Mouse (Mus musculus): ENCODE data around the gene Wdr47. TPM values are rescaled to one million over a fixed set of nuclear protein-coding genes. Genes with fewer than 3 reads are reported as not detected.
"Not testable (repeated sequence)": the region's sequence is repeated elsewhere in the genome, so short reads cannot be mapped to it uniquely, and the experiment has no call there.

Wdr47 gene
- polyA plus RNA-seq, 1 experiment = 2.9 TPM

DNA sequence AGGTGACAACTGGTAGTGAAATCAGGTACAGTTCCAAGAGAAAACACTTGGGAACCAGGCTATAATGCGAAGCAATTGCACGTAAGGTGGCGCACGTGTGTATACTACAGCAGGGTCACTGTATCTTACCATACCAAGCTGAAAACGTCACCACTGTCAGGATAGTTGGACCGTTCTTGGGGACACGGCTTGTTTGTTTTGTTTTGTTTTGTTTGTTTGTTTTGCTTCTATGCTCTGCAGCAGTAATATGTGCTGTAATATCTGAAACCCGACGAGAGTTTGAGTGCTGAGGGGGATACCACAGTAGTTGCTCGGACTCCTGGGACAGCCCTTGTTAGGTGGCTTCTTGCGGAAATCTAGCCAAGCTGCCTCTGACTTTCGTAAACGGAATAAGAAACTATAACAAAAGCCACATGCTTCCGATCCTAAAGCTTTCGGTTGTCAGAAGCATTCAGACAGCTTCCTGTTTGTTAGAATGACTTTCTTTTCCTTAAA lies 28.3 kb upstream of the Wdr47 start:
- peaks cover 15% of the 10 kb centered on the region for H3K36me3 ChIP-seq (ENCODE audit: control insufficient read depth, insufficient read depth, low read length)
- no peak for TF ChIP-seq CTCF (IDR thresholded peaks at IDR 0.05; ENCODE audit: extremely low read depth, insufficient read depth, insufficient read length, insufficient replicate concordance)
- no peak for TF ChIP-seq POLR2A (IDR thresholded peaks at IDR 0.05; ENCODE audit: low read depth, low read length)

DNA sequence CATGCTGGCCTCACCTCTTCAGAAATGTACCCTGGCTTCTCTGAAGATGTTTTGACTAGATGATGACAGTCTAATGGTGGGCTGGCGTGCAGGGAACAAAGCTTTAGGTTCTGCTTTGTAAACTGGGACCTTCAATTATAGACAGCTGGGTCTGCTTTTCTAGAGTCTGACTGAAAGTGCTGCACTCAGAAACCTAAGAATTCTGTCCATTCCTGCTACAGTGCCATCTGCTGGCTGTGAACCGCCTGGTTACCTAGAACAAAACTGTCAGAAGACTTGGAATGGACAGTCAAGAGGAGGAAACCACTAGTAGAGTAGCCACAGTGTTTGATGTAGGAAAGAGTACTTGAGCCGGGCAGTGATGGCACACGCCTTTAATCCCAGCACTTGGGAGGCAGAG lies 27.8 kb upstream of the Wdr47 start:
- Histone ChIP-seq H3K27me3 (ENCODE audit: control insufficient read depth, insufficient read depth, low read length) (no peaks in the 10 kb centered on the region), H3K36me3 (ENCODE audit: control insufficient read depth, insufficient read depth, low read length) (peaks cover 11% of the 10 kb centered on the region), H3K27ac (ENCODE audit: insufficient read depth, low read length) (peak overlapping the region; percentile 77), H3K4me3 (ENCODE audit: extremely low read depth, insufficient read depth, insufficient read length) (peak overlapping the region; percentile 29; the same call in 1 of the 2 replicates), H3K4me1 (ENCODE audit: control insufficient read depth, insufficient read depth, insufficient read length) (peaks cover 2% of the 10 kb centered on the region; the same call in 1 of the 2 replicates)
- TF ChIP-seq POLR2A (IDR thresholded peaks at IDR 0.05; ENCODE audit: low read depth, low read length) (no peak; the same call in 1 of the 2 replicates), CTCF (IDR thresholded peaks at IDR 0.05; ENCODE audit: extremely low read depth, insufficient read depth, insufficient read length, insufficient replicate concordance) (peak; percentile 52; the same call in 1 of the 2 replicates)
- 1% methylated on average over 4 of the region's 4 CpGs for WGBS
- DNase-seq (ENCODE audit: low read depth in 1 of 2, low spot score in 2 of 2) = peak; percentile 64 to 80

More for the DNA sequence above, 28.3 kb upstream of the Wdr47 start:
- peak overlapping the region; percentile 77 for H3K27ac ChIP-seq (ENCODE audit: insufficient read depth, low read length)
- DNase-seq (ENCODE audit: low read depth in 1 of 2, low spot score in 2 of 2) = peak; percentile 27 to 31
- no peaks in the 10 kb centered on the region for H3K27me3 ChIP-seq (ENCODE audit: control insufficient read depth, insufficient read depth, low read length)
- under 1% methylated on average over 15 of the region's 15 CpGs for WGBS
- peak overlapping the region; percentile 29 for H3K4me3 ChIP-seq (ENCODE audit: extremely low read depth, insufficient read depth, insufficient read length)
- H3K4me1 ChIP-seq (ENCODE audit: control insufficient read depth, insufficient read depth, insufficient read length) = peaks cover 2% of the 10 kb centered on the region; the same call in 1 of the 2 replicates

DNA sequence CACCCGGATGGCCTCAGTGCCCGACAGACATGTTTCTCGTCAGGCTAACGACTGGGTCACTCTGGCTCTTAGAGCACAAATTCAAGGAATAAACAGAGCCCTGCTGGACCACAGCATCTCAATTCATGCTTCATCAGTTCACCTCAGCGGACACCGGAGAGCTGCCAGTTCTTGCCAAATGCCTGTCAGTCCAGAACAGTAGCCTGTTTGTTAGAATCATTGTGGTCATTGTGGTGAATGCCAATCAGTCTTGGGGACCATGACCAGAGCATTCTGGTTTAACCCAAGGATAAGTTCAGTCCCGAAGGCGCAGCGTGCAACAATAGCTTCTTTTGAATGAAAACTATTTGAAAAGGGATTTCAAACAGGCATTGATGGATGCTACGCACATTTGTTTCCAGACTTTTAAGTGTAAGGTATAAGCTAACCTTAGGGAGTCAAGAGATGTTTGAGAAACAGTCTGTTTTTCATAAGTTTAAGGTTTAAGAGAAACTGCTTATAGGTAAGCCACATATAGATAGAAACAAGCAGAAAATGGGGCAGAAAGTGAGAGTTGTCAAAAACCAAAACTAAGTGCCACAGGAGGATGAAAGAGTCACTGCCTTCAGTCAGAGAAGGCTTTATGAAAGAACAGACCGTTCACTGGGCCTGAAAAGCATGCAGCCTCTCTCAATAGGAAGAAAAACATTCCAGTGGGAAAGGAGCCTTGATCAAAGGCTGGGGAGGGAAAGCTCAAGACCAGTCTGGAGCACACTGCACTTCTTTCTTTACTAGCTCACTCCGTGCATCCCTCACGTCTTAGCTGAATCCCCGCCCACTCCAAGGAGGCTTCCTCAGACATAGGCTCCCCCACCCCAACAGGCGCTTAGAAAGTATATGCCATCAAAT lies 22.8 kb upstream of the Wdr47 start:
- Histone ChIP-seq H3K27ac (ENCODE audit: insufficient read depth, low read length) (no peak overlapping the region), H3K4me3 (ENCODE audit: extremely low read depth, insufficient read depth, insufficient read length) (no peak overlapping the region), H3K27me3 (ENCODE audit: control insufficient read depth, insufficient read depth, low read length) (no peaks in the 10 kb centered on the region; the same call in 1 of the 2 replicates), H3K4me1 (ENCODE audit: control insufficient read depth, insufficient read depth, insufficient read length) (no peaks in the 10 kb centered on the region), H3K36me3 (ENCODE audit: control insufficient read depth, insufficient read depth, low read length) (no peaks in the 10 kb centered on the region)
- TF ChIP-seq CTCF (IDR thresholded peaks at IDR 0.05; ENCODE audit: extremely low read depth, insufficient read depth, insufficient read length, insufficient replicate concordance) = no peak
- TF ChIP-seq POLR2A (IDR thresholded peaks at IDR 0.05; ENCODE audit: low read depth, low read length) = no peak
- no peak for DNase-seq (ENCODE audit: low read depth in 1 of 2, low spot score in 2 of 2)
- WGBS = 83% methylated on average over 15 of the region's 15 CpGs

DNA sequence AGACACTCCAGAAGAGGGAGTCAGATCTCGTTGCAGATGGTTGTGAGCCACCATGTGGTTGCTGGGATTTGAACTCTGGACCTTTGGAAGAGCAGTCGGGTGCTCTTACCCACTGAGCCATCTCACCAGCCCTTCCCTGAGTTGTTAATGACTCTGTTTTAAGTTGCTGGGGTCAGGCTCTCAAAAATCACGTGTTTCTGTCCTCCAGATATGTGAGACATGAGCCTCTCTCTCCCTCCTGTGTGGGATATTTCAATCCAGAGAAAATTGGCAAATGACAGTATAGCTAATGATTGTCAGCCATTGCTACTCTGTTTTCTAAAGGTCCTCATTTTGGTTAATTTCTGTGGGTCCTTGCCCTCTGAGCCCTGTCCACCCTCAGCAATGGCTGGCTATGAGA lies 21.4 kb upstream of the Wdr47 start:
- not testable (repeated sequence) for H3K27ac ChIP-seq (ENCODE audit: insufficient read depth, low read length); DNase-seq (ENCODE audit: low read depth in 1 of 2, low spot score in 2 of 2); H3K4me1 ChIP-seq (ENCODE audit: control insufficient read depth, insufficient read depth, insufficient read length); H3K4me3 ChIP-seq (ENCODE audit: extremely low read depth, insufficient read depth, insufficient read length); H3K27me3 ChIP-seq (ENCODE audit: control insufficient read depth, insufficient read depth, low read length); H3K36me3 ChIP-seq (ENCODE audit: control insufficient read depth, insufficient read depth, low read length)
- 49% methylated on average over 3 of the region's 3 CpGs for WGBS

DNA sequence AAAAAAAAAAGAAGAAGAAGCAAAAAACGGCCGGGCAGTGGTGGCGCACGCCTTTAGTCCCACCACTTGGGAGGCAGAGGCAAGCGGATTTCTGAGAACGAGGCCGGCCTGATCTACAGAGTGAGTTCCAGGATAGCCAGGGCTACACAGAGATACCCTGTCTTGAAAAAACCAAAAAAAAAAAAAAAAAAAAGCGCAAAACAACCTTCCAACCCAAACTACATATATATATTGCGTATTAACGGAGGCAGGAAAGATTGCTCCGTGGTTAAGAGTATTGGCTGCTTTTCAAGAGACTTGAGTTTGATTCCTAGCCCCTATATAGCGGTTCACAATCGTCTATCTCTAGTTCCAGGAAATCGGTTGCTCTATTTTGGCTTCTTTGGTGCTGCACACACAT lies 20.3 kb upstream of the Wdr47 start:
- 79% methylated on average over 14 of the region's 14 CpGs for WGBS
- no peaks in the 10 kb centered on the region for H3K36me3 ChIP-seq (ENCODE audit: control insufficient read depth, insufficient read depth, low read length)
- H3K4me1 ChIP-seq (ENCODE audit: control insufficient read depth, insufficient read depth, insufficient read length) = peaks cover 7% of the 10 kb centered on the region
- H3K27ac ChIP-seq (ENCODE audit: insufficient read depth, low read length) = no peak overlapping the region
- no peak for TF ChIP-seq POLR2A (IDR thresholded peaks at IDR 0.05; ENCODE audit: low read depth, low read length)
- no peak for TF ChIP-seq CTCF (IDR thresholded peaks at IDR 0.05; ENCODE audit: extremely low read depth, insufficient read depth, insufficient read length, insufficient replicate concordance)
- DNase-seq (ENCODE audit: low read depth in 1 of 2, low spot score in 2 of 2) = no peak
- H3K27me3 ChIP-seq (ENCODE audit: control insufficient read depth, insufficient read depth, low read length) = no peaks in the 10 kb centered on the region; the same call in 1 of the 2 replicates
- no peak overlapping the region for H3K4me3 ChIP-seq (ENCODE audit: extremely low read depth, insufficient read depth, insufficient read length)

DNA sequence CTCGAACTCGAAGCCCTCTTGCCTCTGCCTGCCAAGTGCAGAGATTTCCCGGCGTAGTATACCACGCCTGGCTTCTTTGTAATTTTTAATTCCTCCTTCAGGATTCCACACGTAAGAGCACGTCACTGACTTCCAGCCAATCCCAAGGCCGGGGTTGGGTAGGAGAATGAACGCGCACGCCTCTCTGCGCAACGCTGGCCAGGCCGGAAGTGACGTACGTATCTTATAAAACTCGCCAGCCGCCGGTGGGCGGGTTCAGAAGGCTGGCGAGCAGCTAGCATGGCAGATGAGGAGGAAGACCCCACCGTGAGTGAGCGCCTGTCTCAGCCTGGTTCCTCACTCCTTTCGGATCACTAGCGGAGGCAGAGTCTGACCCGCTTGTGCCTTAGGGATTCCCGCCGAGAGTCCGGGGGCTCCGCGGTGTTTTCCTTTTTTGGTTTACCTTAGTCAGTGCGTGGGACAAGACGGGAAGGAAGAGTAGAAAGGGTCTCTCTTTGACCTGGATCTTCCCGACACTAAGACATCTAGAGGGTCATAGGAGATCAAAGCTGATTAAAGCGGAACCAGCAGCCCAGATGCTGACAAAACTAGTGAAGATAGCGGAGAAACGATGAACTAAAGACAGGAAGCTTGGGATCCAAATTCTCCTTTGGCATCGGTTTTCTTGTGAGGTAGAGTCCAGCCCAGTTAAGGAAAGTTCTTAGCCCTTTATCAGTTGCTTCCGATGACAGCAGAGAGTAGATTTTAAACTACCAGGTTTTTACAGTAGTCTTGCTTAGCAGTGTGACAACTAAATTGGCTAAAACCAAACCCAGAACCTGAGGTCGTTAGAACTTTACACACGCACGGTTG lies 19.4 kb upstream of the Wdr47 start, which contains the start of gene Taf13:
Gene Taf13 (plus strand): TSS at position 256 of the 852 bp plus-strand sequence.
- H3K36me3 ChIP-seq (ENCODE audit: control insufficient read depth, insufficient read depth, low read length) = no peaks in the 10 kb centered on the region
- DNase-seq (ENCODE audit: low read depth in 1 of 2, low spot score in 2 of 2) = peak; percentile 93 to 95
- no peaks in the 10 kb centered on the region; the same call in 1 of the 2 replicates for H3K27me3 ChIP-seq (ENCODE audit: control insufficient read depth, insufficient read depth, low read length)
- no peak for TF ChIP-seq CTCF (IDR thresholded peaks at IDR 0.05; ENCODE audit: extremely low read depth, insufficient read depth, insufficient read length, insufficient replicate concordance)
- peak; percentile 100 for TF ChIP-seq POLR2A (IDR thresholded peaks at IDR 0.05; ENCODE audit: low read depth, low read length)
- H3K27ac ChIP-seq (ENCODE audit: insufficient read depth, low read length) = peak within 1 kb of the TSS; percentile 68
- H3K4me3 ChIP-seq (ENCODE audit: extremely low read depth, insufficient read depth, insufficient read length) = peak within 1 kb of the TSS; percentile 83
- peaks cover 7% of the 10 kb centered on the region for H3K4me1 ChIP-seq (ENCODE audit: control insufficient read depth, insufficient read depth, insufficient read length)
- WGBS = under 1% methylated on average over 42 of the region's 42 CpGs
